Mouse (Mus musculus) left cerebral cortex, postnatal 10 days (tissue): ENCODE data around the gene Tmem97. TPM values are rescaled to one million over a fixed set of nuclear protein-coding genes. Genes with fewer than 3 reads are reported as not detected.
A peak's percentile ranks its signal among the peaks of the same experiment; 100 is the strongest.
"Not testable (repeated sequence)": the region's sequence is repeated elsewhere in the genome, so short reads cannot be mapped to it uniquely, and the experiment has no call there.

Experiments
- DNase-seq, 2 experiments: peaks; one replicate each; pipeline ENCODE4 v3.0.0; 2021 to 2022; ENCODE audit warnings: low spot score in 2 of 2, mixed read lengths in 1 of 2; ENCODE audit errors: extremely low spot score in 1 of 2
- intact Hi-C: fragments of 180-260 bp; cut with DNase I; formaldehyde crosslinking; loops from one replicate; pipeline ENCODE4 v1.15.1; 2025
- total RNA-seq, 2 experiments: library from RNA; stranded (reverse); gene quantifications; 2 replicates each; pipeline ENCODE4 v1.2.3; 2021

Gene Tmem97
- total RNA-seq = 10 to 100 TPM; 26.2 to 28.8 TPM

GRCm38 (mm10) chr11:78550168-78551058 lies at the start of gene Tmem97:
TSS of gene Tmem97 (minus strand) at chr11:78550777.
- DNase-seq = peak; percentile 97
- intact Hi-C loops = no loop called here

- intact Hi-C loops = no loop called here
Observed at GRCm38 (mm10) chr11:78600051-78600450, 49.5 kb upstream of the Tmem97 start.

GRCm38 (mm10) chr11:78598763-78599415 lies 48.3 kb upstream of the Tmem97 start:
- intact Hi-C loops = no loop called here
- DNase-seq = no peak

More at GRCm38 (mm10) chr11:78600051-78600450, 49.5 kb upstream of the Tmem97 start:
- no peak for DNase-seq

- peak in 1 of 2 experiments; percentile 21 for DNase-seq
- intact Hi-C loops = no loop called here
Observed at GRCm38 (mm10) chr11:78596750-78597149, 46.2 kb upstream of the Tmem97 start.

- no peak for DNase-seq
- intact Hi-C loops = no loop called here
Observed at GRCm38 (mm10) chr11:78595773-78596172, 45.2 kb upstream of the Tmem97 start.

GRCm38 (mm10) chr11:78594271-78594964 lies 43.8 kb upstream of the Tmem97 start:
- no peak for DNase-seq
- intact Hi-C loops = no loop called here

GRCm38 (mm10) chr11:78587677-78588076 lies 37.1 kb upstream of the Tmem97 start:
- intact Hi-C loops, DNase-seq: not testable (repeated sequence)

- intact Hi-C loops = no loop called here
- no peak for DNase-seq
Observed at GRCm38 (mm10) chr11:78586099-78586498, 35.5 kb upstream of the Tmem97 start.

GRCm38 (mm10) chr11:78582848-78583247 lies 32.3 kb upstream of the Tmem97 start:
- intact Hi-C loops = no loop called here
- no peak for DNase-seq

GRCm38 (mm10) chr11:78574975-78575374 lies 24.4 kb upstream of the Tmem97 start:
- intact Hi-C loops = loop anchor here (10.0 kb wide), 1 partner anchor 120 kb away; the partner anchor contains the start of gene Nlk
- DNase-seq = no peak

GRCm38 (mm10) chr11:78574536-78574935 lies 24.0 kb upstream of the Tmem97 start:
- no peak for DNase-seq
- intact Hi-C loops = loop anchor here (10.0 kb wide), 1 partner anchor 120 kb away; the partner anchor contains the start of gene Nlk

GRCm38 (mm10) chr11:78574031-78574430 lies 23.5 kb upstream of the Tmem97 start:
- not testable (repeated sequence) for DNase-seq
- intact Hi-C loops = loop anchor here (10.0 kb wide), 1 partner anchor 121 kb away; the partner anchor contains the start of gene Nlk

GRCm38 (mm10) chr11:78571854-78572253 lies 21.3 kb upstream of the Tmem97 start:
- DNase-seq = no peak
- intact Hi-C loops = loop anchor here (10.0 kb wide), 1 partner anchor 123 kb away; the partner anchor contains the start of gene Nlk

GRCm38 (mm10) chr11:78571441-78571840 lies 20.9 kb upstream of the Tmem97 start:
- DNase-seq = no peak
- intact Hi-C loops = loop anchor here (10.0 kb wide), 1 partner anchor 123 kb away; the partner anchor contains the start of gene Nlk

- no peak for DNase-seq
- intact Hi-C loops = loop anchor here (10.0 kb wide), 1 partner anchor 125 kb away; the partner anchor contains the start of gene Nlk
Observed at GRCm38 (mm10) chr11:78569806-78570205, 19.2 kb upstream of the Tmem97 start.

- no peak for DNase-seq
- intact Hi-C loops = no loop called here
Observed at GRCm38 (mm10) chr11:78568827-78569226, 18.2 kb upstream of the Tmem97 start.

GRCm38 (mm10) chr11:78567614-78568013 lies 17.0 kb upstream of the Tmem97 start:
- intact Hi-C loops = no loop called here
- no peak for DNase-seq

- DNase-seq = no peak
- intact Hi-C loops = no loop called here
Observed at GRCm38 (mm10) chr11:78566775-78567174, 16.2 kb upstream of the Tmem97 start.

- intact Hi-C loops = loop anchor here (5.0 kb wide), 1 partner anchor 267 kb away; the partner anchor contains the start of gene Lyrm9
- DNase-seq = peak; percentile 81 to 82
Observed at GRCm38 (mm10) chr11:78560447-78560846, 9.9 kb upstream of the Tmem97 start.
